Mouse (Mus musculus) ZHBTc4 (cell line): Measurements from ENCODE around the gene Il12rb1.

ENCODE experiments used
- DNase-seq: peaks from one replicate; pipeline ENCODE4 v3.0.0-alpha.2; 2011; ENCODE audit warnings: low read depth, low spot score

Il12rb1 gene

GRCm38 (mm10) chr8:70773833-70774232 is 34.4 kb upstream of the Il12rb1 start:
- DNase-seq = no peak

GRCm38 (mm10) chr8:70774740-70775139 is 33.5 kb upstream of the Il12rb1 start:
- DNase-seq = no peak

- DNase-seq = no peak
Observed at GRCm38 (mm10) chr8:70775227-70775626, 33.0 kb upstream of the Il12rb1 start.

- no peak for DNase-seq
Observed at GRCm38 (mm10) chr8:70775851-70776495, 32.3 kb upstream of the Il12rb1 start.

GRCm38 (mm10) chr8:70776496-70777444 is 31.5 kb upstream of the Il12rb1 start, which contains the start of gene Pik3r2:
Gene Pik3r2, minus strand, starts transcription at chr8:70776713.
- peak; percentile 98 for DNase-seq

- no peak for DNase-seq
Observed at GRCm38 (mm10) chr8:70780093-70780492, 28.2 kb upstream of the Il12rb1 start.

GRCm38 (mm10) chr8:70786291-70787050 is 21.8 kb upstream of the Il12rb1 start:
- no peak for DNase-seq

- DNase-seq = no peak
Observed at GRCm38 (mm10) chr8:70787051-70787445, 21.2 kb upstream of the Il12rb1 start.

GRCm38 (mm10) chr8:70787941-70788667 is 20.1 kb upstream of the Il12rb1 start:
- DNase-seq = peak; percentile 96

GRCm38 (mm10) chr8:70789046-70789445 is 19.2 kb upstream of the Il12rb1 start:
- DNase-seq = no peak

GRCm38 (mm10) chr8:70790846-70791245 is 17.4 kb upstream of the Il12rb1 start:
- no peak for DNase-seq

- no peak for DNase-seq
Observed at GRCm38 (mm10) chr8:70791294-70791701, 17.0 kb upstream of the Il12rb1 start.

GRCm38 (mm10) chr8:70791975-70792691 is 16.1 kb upstream of the Il12rb1 start:
- DNase-seq = peak; percentile 97

GRCm38 (mm10) chr8:70792700-70793099 is 15.5 kb upstream of the Il12rb1 start:
- peak; percentile 95 for DNase-seq

- no peak for DNase-seq
Observed at GRCm38 (mm10) chr8:70794215-70794614, 14.0 kb upstream of the Il12rb1 start.

GRCm38 (mm10) chr8:70795370-70795769 is 12.9 kb upstream of the Il12rb1 start:
- DNase-seq = no peak

- DNase-seq = no peak
Observed at GRCm38 (mm10) chr8:70796403-70797080, 11.7 kb upstream of the Il12rb1 start.

GRCm38 (mm10) chr8:70797081-70798070 is 10.9 kb upstream of the Il12rb1 start:
- peak; percentile 99 for DNase-seq

GRCm38 (mm10) chr8:70798281-70798680 is 10.0 kb upstream of the Il12rb1 start:
- DNase-seq = no peak
